Mouse (Mus musculus): ENCODE measurements around the gene Cacna2d3.

The Cacna2d3 gene

DNA sequence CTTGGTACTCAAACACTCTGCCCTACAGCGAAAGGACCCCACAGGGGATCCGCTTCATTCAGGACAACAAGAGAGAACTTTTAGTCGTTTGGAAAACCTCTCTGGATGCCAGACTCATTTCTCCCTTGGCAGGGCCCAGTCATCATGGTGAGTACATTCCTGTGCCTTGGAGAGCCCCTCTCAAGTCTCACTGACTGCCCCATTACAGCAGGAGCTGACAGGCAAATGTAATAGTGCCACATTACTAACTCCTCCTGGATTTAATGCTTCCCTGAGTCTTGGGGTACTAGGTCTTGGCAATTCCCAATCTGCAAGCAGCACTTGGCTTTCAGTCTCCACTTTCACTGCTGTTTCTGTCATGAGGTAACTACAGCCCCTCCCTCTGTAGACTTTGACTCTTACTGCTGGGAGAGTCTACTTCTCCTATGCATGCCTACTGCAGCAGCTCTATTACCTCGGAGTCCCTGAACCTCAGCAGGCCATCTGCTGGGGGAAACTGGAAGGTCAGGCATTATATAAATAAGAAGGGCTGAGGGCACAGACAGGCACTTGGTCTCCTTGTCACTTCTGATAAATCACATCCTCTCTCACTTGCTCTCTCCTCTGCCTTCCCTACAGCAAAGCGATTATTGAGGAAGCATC lies 454.3 kb downstream of the Cacna2d3 start:
- no peak for DNase-seq (ENCODE audit: low read depth, low spot score)

DNA sequence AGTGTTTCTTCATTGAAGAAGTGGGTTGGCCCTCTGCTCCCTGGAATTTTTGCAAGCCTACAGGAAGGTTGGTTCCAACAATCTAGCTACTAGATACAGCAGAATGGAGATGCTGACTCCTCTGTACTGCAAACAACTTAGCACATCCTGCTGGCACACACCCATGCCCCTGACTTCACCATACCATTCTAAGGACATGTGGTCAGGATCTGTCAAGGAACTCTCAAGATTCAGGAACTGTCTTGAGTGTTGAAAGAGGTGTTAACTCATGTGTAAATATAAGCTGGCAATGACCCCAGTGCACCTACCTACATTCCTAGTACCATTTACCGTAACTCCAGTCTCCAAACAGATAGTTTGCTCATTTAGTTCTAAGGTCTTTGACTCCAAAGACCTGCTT lies 461.0 kb downstream of the Cacna2d3 start:
- DNase-seq (ENCODE audit: low read depth, low spot score), result no peak

DNA sequence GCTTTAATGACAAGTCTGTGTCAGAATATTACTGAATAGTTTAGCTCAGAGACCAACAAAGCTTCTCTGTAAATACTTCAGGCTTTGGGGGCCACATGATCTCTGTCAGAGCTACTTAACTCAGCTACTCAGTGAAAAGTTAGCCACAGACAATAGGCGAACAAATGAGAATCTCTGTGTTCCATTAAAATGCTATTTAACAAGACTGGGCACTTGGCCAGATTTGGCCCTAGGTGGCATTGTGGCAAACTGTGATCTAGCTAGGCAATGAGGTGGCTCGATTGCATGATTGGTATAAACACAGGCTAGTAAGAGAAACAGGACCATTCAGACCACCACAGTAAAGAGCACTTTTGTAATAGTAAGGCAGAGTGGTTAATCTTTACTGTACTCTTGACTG lies 478.1 kb downstream of the Cacna2d3 start:
- no peak for DNase-seq (ENCODE audit: low read depth, low spot score)

DNA sequence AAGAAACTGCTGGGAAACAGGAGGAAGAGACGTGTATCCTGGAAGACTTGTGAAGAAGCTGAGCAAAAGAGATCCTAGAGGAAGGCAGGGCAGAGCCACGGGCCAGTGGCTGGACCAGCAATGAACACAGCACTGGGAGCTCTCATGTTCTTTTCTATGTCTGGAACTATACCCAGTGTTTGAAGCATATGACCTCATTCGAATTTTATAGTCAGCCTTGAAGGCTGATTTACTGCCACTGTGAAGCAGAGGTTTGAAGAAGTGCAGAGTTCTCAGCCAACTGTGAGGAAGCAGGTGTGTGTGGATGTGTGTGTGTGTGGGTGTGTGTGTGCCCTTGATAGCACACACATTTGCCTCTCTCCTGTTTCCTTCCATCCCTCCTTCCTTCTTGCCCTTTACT lies 483.2 kb downstream of the Cacna2d3 start:
- DNase-seq (ENCODE audit: low read depth, low spot score), result no peak

- DNase-seq (ENCODE audit: low read depth, low spot score), result no peak
These were observed 492.5 kb downstream of the Cacna2d3 start for GRCm38 (mm10) chr14:29228976-29229716.

DNA sequence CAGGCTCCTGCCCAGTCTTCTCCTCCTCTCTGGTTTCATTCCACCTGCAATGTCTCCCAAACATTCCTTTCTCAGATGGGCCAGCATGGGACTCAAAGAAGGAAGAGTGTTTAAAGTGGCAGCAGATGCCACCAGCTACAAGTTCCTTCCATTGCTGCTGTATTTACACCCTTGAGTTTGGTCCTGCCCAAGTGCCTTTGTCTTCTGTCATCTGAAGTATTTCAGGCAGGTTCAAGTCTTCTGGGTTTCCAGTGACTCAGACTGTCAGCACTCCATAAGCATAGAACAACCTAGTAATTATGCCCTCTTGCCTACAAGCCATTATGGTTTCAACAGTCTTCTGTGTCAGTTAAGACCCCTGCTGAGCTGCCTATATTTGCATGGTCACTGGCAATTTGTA lies 493.2 kb downstream of the Cacna2d3 start:
- no peak for DNase-seq (ENCODE audit: low read depth, low spot score)

DNA sequence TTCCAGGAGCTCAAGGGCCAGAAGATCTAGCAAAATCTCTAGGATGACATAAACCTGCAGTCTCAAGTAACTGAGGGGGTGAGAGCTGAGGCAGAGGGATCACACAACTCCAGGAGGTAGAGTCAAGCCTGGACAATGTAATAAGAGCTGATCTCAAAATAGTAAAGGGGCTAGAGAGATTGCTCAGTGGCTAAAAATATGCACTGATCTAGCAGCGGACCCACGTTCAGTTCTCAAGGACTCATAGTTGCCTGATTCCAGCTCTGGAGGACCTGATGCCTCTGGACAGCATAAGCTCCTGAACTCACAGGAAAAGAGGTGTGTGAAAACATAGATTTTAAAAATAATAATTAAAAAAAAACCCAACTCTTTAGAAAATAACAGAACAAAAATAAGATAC lies 493.7 kb downstream of the Cacna2d3 start:
- no peak for DNase-seq (ENCODE audit: low read depth, low spot score)

GRCm38 (mm10) chr14:29225754-29226365 lies 495.8 kb downstream of the Cacna2d3 start:
- no peak for DNase-seq (ENCODE audit: low read depth, low spot score)

DNA sequence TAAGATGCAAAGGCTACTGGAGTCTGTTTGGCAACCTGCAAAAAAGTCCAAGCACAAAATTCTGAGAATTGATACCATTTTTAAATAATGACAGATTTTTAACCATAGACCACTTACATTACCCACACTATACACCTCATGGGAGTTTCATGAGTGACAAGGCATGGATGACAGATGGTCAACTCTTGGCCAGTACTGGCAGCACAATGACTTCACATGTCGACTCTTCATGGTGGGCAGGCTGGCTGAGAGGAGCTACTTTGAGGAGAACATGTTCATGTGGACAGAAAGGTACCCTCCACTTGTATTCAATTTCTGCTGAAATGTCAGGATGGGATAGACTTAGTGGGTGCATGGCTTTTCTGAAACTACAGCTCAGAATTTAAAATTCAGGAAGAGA lies 498.7 kb downstream of the Cacna2d3 start:
- DNase-seq (ENCODE audit: low read depth, low spot score), result no peak

- no peak for DNase-seq (ENCODE audit: low read depth, low spot score)
These were observed 499.3 kb downstream of the Cacna2d3 start for GRCm38 (mm10) chr14:29222191-29222882.

DNA sequence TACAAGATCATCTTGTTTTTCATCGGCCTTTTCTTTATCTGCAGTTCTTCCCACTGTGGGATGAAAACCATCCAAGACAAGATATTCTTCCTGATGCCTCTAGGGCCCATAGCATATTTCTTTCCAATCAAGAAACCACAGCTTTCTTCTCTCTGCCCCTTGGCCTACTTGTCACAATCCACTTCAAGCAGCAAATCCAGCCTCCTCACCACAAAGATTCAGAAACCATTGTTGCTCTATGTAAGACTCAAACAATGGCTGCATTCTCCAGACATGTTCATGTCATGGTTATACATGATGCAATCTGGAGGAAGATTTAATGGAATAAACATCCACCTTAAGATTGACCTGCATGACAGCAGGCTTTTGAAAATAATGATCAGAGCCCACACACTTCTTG lies 505.6 kb downstream of the Cacna2d3 start:
- no peak for DNase-seq (ENCODE audit: low read depth, low spot score)

DNA sequence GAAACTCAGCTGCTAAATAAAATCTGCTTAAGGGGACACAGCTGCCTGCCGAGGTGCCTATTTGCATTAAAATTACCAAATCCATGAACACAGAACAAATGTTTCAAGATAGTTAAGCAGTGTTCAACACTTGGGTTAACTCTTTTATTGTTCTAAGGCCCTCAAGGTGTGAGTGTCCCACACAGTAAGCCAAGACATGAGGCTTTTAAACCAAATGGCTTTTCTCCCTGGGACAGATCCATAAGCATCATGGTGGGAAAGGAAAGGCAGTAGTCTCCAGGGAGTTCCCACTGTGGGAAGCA lies 516.7 kb downstream of the Cacna2d3 start:
- DNase-seq (ENCODE audit: low read depth, low spot score), result no peak

DNA sequence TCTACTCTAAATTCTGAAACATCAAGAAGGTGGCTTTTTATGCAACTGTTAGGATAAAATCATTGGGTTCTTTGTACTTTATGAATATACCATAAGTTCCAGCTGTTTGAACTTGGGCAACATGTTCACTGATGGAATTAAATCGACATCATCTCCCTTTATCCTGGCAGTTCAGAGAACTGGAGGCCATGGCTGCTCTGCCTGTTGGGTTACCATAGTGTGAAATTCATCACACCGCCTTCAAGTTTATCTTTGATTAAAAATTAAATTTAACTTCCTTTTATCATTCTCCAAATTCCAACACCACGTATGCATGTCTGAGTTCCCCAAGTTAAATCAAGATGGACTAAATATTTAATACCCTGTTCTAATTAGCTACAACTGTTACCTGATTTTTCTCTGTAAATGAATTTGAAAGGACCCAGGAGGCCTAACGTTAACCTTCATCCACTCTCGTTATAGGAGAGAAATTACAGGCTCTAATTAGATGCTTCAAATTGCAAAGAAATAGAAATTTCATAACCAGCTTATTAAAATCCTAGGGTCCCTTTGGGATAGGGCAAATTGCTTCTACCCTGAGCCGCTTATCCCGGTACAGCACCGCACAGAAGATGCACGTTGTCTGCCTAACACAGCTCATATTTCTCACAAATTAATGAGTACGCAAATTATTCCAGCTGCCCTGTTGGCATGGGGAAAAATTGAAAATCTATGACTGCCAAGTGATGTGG lies 517.3 kb downstream of the Cacna2d3 start:
- DNase-seq (ENCODE audit: low read depth, low spot score), result no peak

DNA sequence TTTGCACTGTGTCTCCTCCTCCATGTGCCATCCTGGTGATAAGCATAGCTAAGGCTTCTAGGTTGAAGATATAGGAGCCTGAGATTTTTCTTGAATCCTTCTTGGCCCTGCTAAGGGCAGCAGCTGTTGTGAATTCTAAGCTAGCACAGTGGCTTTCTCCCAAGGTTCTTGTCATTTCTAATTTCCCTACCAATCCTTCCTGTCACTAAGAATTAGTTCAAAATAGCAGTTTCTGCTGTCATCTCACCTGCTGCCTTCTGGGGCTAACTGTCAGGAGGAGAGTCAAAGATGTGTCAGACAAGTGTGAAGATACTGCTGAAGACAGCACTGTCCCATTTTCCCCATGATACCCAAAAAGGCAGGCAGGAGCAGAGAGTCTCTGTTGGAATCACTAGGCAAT lies 525.5 kb downstream of the Cacna2d3 start:
- no peak for DNase-seq (ENCODE audit: low read depth, low spot score)

- DNase-seq (ENCODE audit: low read depth, low spot score), result no peak
These were observed 530.2 kb downstream of the Cacna2d3 start for GRCm38 (mm10) chr14:29191426-29191825.

DNA sequence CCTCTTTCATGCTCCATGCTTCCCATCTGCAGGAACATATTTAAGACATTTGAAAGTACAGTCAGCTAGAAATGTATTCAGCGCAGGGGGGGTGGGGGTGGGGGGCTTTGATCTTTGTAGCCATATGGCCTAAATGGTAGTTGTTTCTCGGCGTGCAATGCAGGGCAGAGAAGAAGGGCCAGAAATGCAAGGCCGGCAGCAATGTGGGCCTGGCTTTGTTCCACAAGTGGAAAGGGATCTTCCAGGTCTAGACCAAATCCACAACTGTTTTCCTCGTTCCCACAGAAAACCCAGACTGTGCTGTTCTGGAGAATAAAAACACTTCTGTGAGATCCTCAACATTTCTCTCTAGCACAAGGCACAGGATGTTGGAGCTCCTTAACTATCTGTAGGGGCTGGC lies 537.9 kb downstream of the Cacna2d3 start:
- DNase-seq (ENCODE audit: low read depth, low spot score), result no peak

- no peak for DNase-seq (ENCODE audit: low read depth, low spot score)
These were observed 542.2 kb downstream of the Cacna2d3 start for GRCm38 (mm10) chr14:29179397-29179888.

- peak; percentile 39 for DNase-seq (ENCODE audit: low read depth, low spot score)
These were observed 542.8 kb downstream of the Cacna2d3 start for GRCm38 (mm10) chr14:29178695-29179396.

DNA sequence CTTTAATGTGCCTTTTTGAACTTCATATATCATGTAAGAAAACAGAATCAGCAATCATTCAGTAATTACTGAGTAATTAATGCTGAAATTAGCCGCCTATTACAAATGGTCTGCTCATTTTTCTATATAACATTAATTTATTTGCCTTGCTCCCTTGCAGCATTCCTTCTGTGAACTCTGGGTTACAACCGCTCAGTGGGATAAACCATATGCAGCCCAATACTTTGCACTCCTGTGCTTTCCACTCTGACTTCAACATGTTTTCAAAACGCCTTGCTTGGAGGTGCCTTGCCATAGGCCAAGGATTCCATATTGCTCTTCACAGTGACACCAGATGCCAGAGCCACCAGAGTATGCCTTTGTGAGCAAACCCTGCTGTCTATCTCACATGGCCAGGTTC lies 546.9 kb downstream of the Cacna2d3 start:
- DNase-seq (ENCODE audit: low read depth, low spot score), result no peak

DNA sequence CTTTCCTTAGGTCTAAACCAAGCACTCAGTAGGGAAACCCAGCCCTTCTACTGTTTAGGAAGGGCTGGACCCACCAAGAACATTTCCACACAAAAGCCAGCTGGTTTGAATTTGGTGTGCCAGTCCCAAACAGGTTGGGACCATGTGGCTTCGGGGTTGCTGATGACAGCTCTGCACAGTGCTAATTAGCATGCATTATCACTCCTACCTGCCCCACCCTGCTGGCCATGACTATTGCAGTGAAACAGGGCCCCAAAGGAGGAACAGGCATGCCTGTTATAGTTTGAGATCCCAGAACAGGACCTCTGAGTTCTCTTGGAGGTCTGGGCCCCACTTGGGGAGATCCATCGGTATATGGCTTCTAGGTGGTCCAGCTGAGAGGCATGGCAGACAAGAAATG lies 549.5 kb downstream of the Cacna2d3 start:
- DNase-seq (ENCODE audit: low read depth, low spot score), result no peak

- DNase-seq (ENCODE audit: low read depth, low spot score), result no peak
These were observed 557.0 kb downstream of the Cacna2d3 start for GRCm38 (mm10) chr14:29164653-29165030.
